ENCODE assay signal across 7 mouse cellular contexts in genomic region chrX:169987368-169987837, GRCm38 (mm10). TPM values are rescaled to one million over a fixed set of nuclear protein-coding genes. Genes with fewer than 3 reads are reported as not detected.
DNase-seq lines count a peak whose midpoint lies in the region; ATAC-seq and TF ChIP-seq lines count a peak whose summit lies in the region.
"Not testable (repeated sequence)": the region's sequence is repeated elsewhere in the genome, so short reads cannot be mapped to it uniquely, and the experiment has no call there.

No protein-coding gene starts in this region.

- DNase-seq in embryonic facial prominence, embryonic 10.5 days (ENCODE audit: low spot score) = peak; percentile 52
- peak; percentile 42 for DNase-seq in gastrocnemius, postnatal 25 days
- DNase-seq in left cerebral cortex, postnatal 25 days (ENCODE audit: low spot score in 2 of 2) = peak; percentile 59 to 61
- peak; percentile 88 for DNase-seq in midbrain, embryonic 11.5 days (ENCODE audit: low spot score, missing footprints)
- peak; percentile 64 for DNase-seq in right cerebral cortex, postnatal 25 days

- intact Hi-C loops in left cerebral cortex, postnatal 25 days (cut with DNase I) = not testable (repeated sequence)

- peaks cover 67% of the 10 kb centered on the region for H3K9me3 ChIP-seq in embryonic facial prominence, embryonic 10.5 days
- H3K9me3 ChIP-seq in intestine, embryonic 16.5 days (ENCODE audit: control insufficient read depth, low read length) = peaks cover 44% of the 10 kb centered on the region
- H3K9me3 ChIP-seq in midbrain, embryonic 11.5 days (ENCODE audit: control insufficient read depth, low read length) = peaks cover 48% of the 10 kb centered on the region

- TF ChIP-seq POLR2A in bone marrow, adult 2 months (IDR thresholded peaks at IDR 0.05; ENCODE audit: borderline replicate concordance, control insufficient read depth, low read depth, low read length) = not testable (repeated sequence)

- not testable (repeated sequence) for H3K27ac ChIP-seq in bone marrow, adult 2 months (ENCODE audit: control insufficient read depth, insufficient read depth, low read depth, low read length, poor library complexity); embryonic facial prominence, embryonic 10.5 days (replicated peaks); intestine, embryonic 16.5 days (ENCODE audit: low read length); midbrain, embryonic 11.5 days (ENCODE audit: low read depth, low read length)

- H3K4me2 ChIP-seq in intestine, embryonic 16.5 days (ENCODE audit: low read depth, low read length); midbrain, embryonic 11.5 days: not testable (repeated sequence)

- TF ChIP-seq CTCF in bone marrow, adult 2 months (IDR thresholded peaks at IDR 0.05; ENCODE audit: control insufficient read depth, insufficient read depth, low read length) = not testable (repeated sequence)

- H3K9ac ChIP-seq in intestine, embryonic 16.5 days (ENCODE audit: low read depth, low read length); midbrain, embryonic 11.5 days (ENCODE audit: low read length): not testable (repeated sequence)

- 85% methylated on average over 28 of the region's 28 CpGs for WGBS in bone marrow, adult 2 months
- WGBS in embryonic facial prominence, embryonic 10.5 days = 86% methylated on average over 28 of the region's 28 CpGs
- WGBS in intestine, embryonic 16.5 days = 87% methylated on average over 28 of the region's 28 CpGs
- WGBS in midbrain, embryonic 11.5 days = 86% methylated on average over 28 of the region's 28 CpGs

- not testable (repeated sequence) for H3K27me3 ChIP-seq in embryonic facial prominence, embryonic 10.5 days (replicated peaks; ENCODE audit: low read depth, poor library complexity, severe bottlenecking); intestine, embryonic 16.5 days (replicated peaks; ENCODE audit: control insufficient read depth, insufficient read depth, low read length); midbrain, embryonic 11.5 days (ENCODE audit: control insufficient read depth, insufficient read depth, low read length)

- peak overlapping the region; percentile 2 for H3K4me3 ChIP-seq in bone marrow, adult 2 months (replicated peaks; ENCODE audit: control insufficient read depth, low read depth, low read length)
- H3K4me3 ChIP-seq in embryonic facial prominence, embryonic 10.5 days; intestine, embryonic 16.5 days (ENCODE audit: low read length); midbrain, embryonic 11.5 days (ENCODE audit: low read depth, low read length): not testable (repeated sequence)

- ATAC-seq in intestine, embryonic 16.5 days = peak; percentile 3
- peak; percentile 14 for ATAC-seq in midbrain, embryonic 11.5 days (ENCODE audit: low FRiP score)

- H3K36me3 ChIP-seq in embryonic facial prominence, embryonic 10.5 days (replicated peaks) = peaks cover 73% of the 10 kb centered on the region
- peaks cover 47% of the 10 kb centered on the region for H3K36me3 ChIP-seq in intestine, embryonic 16.5 days (ENCODE audit: control insufficient read depth, insufficient read depth, low read length)
- H3K36me3 ChIP-seq in midbrain, embryonic 11.5 days (ENCODE audit: control insufficient read depth, insufficient read depth, low read length) = peaks cover 59% of the 10 kb centered on the region

- not testable (repeated sequence) for H3K4me1 ChIP-seq in bone marrow, adult 2 months (ENCODE audit: control insufficient read depth, insufficient read depth, low read length); embryonic facial prominence, embryonic 10.5 days; intestine, embryonic 16.5 days (ENCODE audit: control insufficient read depth, insufficient read depth, low read length); midbrain, embryonic 11.5 days (ENCODE audit: control insufficient read depth, insufficient read depth, low read length)

RNA-seq across cellular contexts. Expression of gene Gm21887, which starts 22.1 kb away (rescaled TPM):
- 135 and 477 TPM in 2 replicates for polyA plus RNA-seq in bone marrow, adult 2 months (2011; ENCODE audit: insufficient read depth, insufficient read length, low replicate concordance, missing spikeins)
- 259 and 324 TPM in 2 replicates for polyA plus RNA-seq in embryonic facial prominence, embryonic 10.5 days (2016; fragmentation: Nextera tagmentation; extraction: Ambion mirVana)
- total RNA-seq in gastrocnemius, postnatal 25 days (2021) = 10 to 100 TPM; 31.6 to 43.1 TPM
- 111 and 149 TPM in 2 replicates for polyA plus RNA-seq in intestine, embryonic 16.5 days (2015; fragmentation: Nextera tagmentation; extraction: Ambion mirVana)
- 100 to 1,000 TPM; 175 to 177 TPM for total RNA-seq in left cerebral cortex, postnatal 25 days (2021)
- polyA plus RNA-seq in midbrain, embryonic 11.5 days (2014; fragmentation: Nextera tagmentation; extraction: Ambion mirVana) = 177 and 189 TPM in 2 replicates
